Mouse (Mus musculus): Measurements from ENCODE around the gene Eif2b3.

Gene Eif2b3

GRCm38 (mm10) chr4:117056102-117056501, 36.9 kb downstream of the Eif2b3 start:
- Histone ChIP-seq H3K9me3 (ENCODE audit: low read length) (no peaks in the 10 kb centered on the region), H3K27me3 (ENCODE audit: insufficient read depth, low read length) (no peaks in the 10 kb centered on the region), H3K4me1 (replicated peaks; ENCODE audit: low read depth, low read length) (peaks cover 53% of the 10 kb centered on the region), H3K4me3 (replicated peaks; ENCODE audit: low read length) (0 out of 2 replicates have a peak overlapping the region, but pooled peaks have one; percentile 5), H3K36me3 (ENCODE audit: insufficient read depth, low read length) (peaks cover 57% of the 10 kb centered on the region)
- TF ChIP-seq CTCF (conservative IDR thresholded peaks at IDR 0.05; ENCODE audit: low read length): no peak
- TF ChIP-seq POU5F1 (IDR thresholded peaks at IDR 0.05; ENCODE audit: borderline replicate concordance, low read length): no peak
- TF ChIP-seq NANOG (IDR thresholded peaks at IDR 0.05; ENCODE audit: borderline replicate concordance, low read length): no peak

DNA sequence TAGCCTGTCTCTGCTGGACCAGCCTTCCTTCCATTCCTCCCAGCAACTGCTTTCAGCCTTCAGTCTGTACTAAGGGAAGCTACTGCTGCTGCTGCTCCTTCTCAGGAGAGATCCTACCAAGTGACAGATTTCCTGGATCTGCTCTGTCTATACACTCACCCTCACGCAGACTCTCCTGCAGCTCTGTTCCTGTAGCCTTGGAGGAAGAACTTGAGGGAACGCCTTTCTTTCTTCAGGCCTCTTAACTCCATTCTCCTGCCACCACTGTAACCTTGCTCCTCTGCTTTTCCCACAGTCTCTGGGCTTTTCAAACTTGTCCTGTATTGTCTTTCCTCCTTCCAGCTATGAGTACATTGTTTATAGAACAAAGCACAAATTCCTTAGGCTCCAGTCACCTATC, 37.3 kb downstream of the Eif2b3 start:
- Histone ChIP-seq H3K36me3 (ENCODE audit: insufficient read depth, low read length) (peaks cover 58% of the 10 kb centered on the region), H3K4me3 (replicated peaks; ENCODE audit: low read length) (0 out of 2 replicates have a peak overlapping the region, but pooled peaks have one; percentile 5), H3K27me3 (ENCODE audit: insufficient read depth, low read length) (no peaks in the 10 kb centered on the region), H3K9me3 (ENCODE audit: low read length) (no peaks in the 10 kb centered on the region), H3K4me1 (replicated peaks; ENCODE audit: low read depth, low read length) (peaks cover 57% of the 10 kb centered on the region)
- TF ChIP-seq POU5F1 (IDR thresholded peaks at IDR 0.05; ENCODE audit: borderline replicate concordance, low read length) (no peak), NANOG (IDR thresholded peaks at IDR 0.05; ENCODE audit: borderline replicate concordance, low read length) (peak; percentile 88)

DNA sequence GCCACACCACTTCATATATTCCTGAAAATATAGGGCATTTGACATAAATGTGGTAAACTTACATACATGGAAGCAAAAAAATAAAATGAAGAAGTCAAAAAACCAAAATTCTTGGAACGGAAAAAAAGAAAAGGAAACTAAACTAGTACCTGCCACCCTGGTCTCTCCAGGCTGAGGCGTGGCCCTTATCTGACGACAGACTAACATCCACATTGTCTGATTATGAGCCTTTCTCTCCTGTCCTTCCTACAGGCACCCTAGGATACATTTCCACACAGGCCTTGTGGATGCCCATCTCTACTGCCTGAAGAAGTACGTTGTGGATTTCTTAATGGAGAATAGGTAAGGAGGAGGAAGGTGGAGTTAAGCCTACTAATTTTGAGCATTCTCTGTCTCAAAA, 39.3 kb downstream of the Eif2b3 start:
- H3K36me3 ChIP-seq (ENCODE audit: insufficient read depth, low read length): peaks cover 64% of the 10 kb centered on the region

DNA sequence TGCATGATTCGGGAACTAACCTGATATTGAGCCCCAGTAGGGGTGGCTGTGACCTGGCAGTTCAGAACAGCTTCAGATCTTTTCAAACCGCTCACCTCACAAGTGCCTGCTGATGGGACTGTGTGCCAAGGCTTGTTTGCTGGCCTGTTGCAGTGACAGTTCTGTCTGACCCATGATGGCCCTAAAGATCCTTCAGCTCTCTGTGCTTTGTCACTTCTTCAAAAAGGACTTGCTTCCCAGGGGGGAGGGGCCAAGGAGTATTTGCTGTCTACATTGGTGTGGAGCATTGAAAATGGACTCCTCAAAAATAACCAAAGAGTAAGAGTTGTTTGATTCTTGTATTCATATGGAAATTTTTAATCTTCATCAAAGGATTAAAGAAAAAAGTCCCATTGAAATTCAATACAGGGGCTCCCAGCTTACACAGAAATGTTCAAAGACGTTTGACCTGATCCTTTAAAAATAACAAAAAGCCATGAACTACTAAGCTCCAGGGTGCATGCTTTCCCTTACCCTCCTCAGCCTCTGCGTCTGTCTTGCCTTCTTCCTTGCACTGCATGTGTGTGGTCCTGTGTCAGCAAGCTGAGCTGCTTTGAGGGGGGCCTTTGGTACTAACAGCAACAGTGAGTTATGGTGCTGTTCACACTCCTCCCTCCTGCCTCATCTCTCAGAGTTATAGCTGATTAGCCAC, 43.6 kb downstream of the Eif2b3 start:
- no peaks in the 10 kb centered on the region for H3K27me3 ChIP-seq (ENCODE audit: insufficient read depth, low read length)
- no peak overlapping the region for H3K4me3 ChIP-seq (replicated peaks; ENCODE audit: low read length)
- H3K4me1 ChIP-seq (replicated peaks; ENCODE audit: low read depth, low read length): peaks cover 31% of the 10 kb centered on the region
- H3K36me3 ChIP-seq (ENCODE audit: insufficient read depth, low read length): peaks cover 97% of the 10 kb centered on the region
- no peaks in the 10 kb centered on the region for H3K9me3 ChIP-seq (ENCODE audit: low read length)
- TF ChIP-seq POU5F1 (IDR thresholded peaks at IDR 0.05; ENCODE audit: borderline replicate concordance, low read length): no peak
- TF ChIP-seq NANOG (IDR thresholded peaks at IDR 0.05; ENCODE audit: borderline replicate concordance, low read length): peak; percentile 51; the same call in 1 of the 2 replicates
- no peak for TF ChIP-seq CTCF (conservative IDR thresholded peaks at IDR 0.05; ENCODE audit: low read length)

More for the DNA sequence above, 39.3 kb downstream of the Eif2b3 start:
- TF ChIP-seq CTCF (conservative IDR thresholded peaks at IDR 0.05; ENCODE audit: low read length) (no peak), NANOG (IDR thresholded peaks at IDR 0.05; ENCODE audit: borderline replicate concordance, low read length) (no peak), POU5F1 (IDR thresholded peaks at IDR 0.05; ENCODE audit: borderline replicate concordance, low read length) (no peak)
- Histone ChIP-seq H3K4me3 (replicated peaks; ENCODE audit: low read length) (no peak overlapping the region), H3K27me3 (ENCODE audit: insufficient read depth, low read length) (no peaks in the 10 kb centered on the region), H3K9me3 (ENCODE audit: low read length) (no peaks in the 10 kb centered on the region), H3K4me1 (replicated peaks; ENCODE audit: low read depth, low read length) (peaks cover 71% of the 10 kb centered on the region)

- no peak overlapping the region for H3K4me3 ChIP-seq (replicated peaks; ENCODE audit: low read length)
- H3K36me3 ChIP-seq (ENCODE audit: insufficient read depth, low read length): peaks cover 100% of the 10 kb centered on the region
- no peaks in the 10 kb centered on the region for H3K27me3 ChIP-seq (ENCODE audit: insufficient read depth, low read length)
- H3K4me1 ChIP-seq (replicated peaks; ENCODE audit: low read depth, low read length): peaks cover 4% of the 10 kb centered on the region
- no peak for TF ChIP-seq NANOG (IDR thresholded peaks at IDR 0.05; ENCODE audit: borderline replicate concordance, low read length)
- TF ChIP-seq CTCF (conservative IDR thresholded peaks at IDR 0.05; ENCODE audit: low read length): no peak
- TF ChIP-seq POU5F1 (IDR thresholded peaks at IDR 0.05; ENCODE audit: borderline replicate concordance, low read length): no peak
- H3K9me3 ChIP-seq (ENCODE audit: low read length): no peaks in the 10 kb centered on the region
Measured at GRCm38 (mm10) chr4:117068035-117068434, 48.8 kb downstream of the Eif2b3 start.

DNA sequence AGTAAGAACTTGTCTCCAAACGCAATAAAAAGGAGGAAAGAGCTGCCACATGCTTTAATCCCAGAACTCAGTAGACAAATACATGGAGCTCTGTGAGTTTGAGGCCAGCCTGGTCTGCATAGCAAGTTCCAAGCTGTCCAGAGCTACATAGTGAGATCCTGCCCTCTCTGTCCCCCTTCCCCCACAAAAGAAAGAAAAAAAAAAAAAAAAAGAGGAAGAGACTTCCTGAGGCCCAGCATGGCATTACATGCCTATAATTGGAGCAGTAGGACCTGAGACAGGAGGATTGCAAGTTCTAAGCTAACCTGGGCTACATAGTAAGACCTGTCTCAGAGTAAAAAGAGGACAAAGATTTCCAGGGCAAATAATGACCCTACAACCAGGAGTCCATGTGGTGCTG, 50.4 kb downstream of the Eif2b3 start:
- H3K4me1 ChIP-seq (replicated peaks; ENCODE audit: low read depth, low read length): no peaks in the 10 kb centered on the region
- H3K27me3 ChIP-seq (ENCODE audit: insufficient read depth, low read length): no peaks in the 10 kb centered on the region
- peaks cover 100% of the 10 kb centered on the region for H3K36me3 ChIP-seq (ENCODE audit: insufficient read depth, low read length)
- H3K4me3 ChIP-seq (replicated peaks; ENCODE audit: low read length): no peak overlapping the region
- TF ChIP-seq NANOG (IDR thresholded peaks at IDR 0.05; ENCODE audit: borderline replicate concordance, low read length) (no peak), CTCF (conservative IDR thresholded peaks at IDR 0.05; ENCODE audit: low read length) (no peak), POU5F1 (IDR thresholded peaks at IDR 0.05; ENCODE audit: borderline replicate concordance, low read length) (no peak)
- H3K9me3 ChIP-seq (ENCODE audit: low read length): no peaks in the 10 kb centered on the region

DNA sequence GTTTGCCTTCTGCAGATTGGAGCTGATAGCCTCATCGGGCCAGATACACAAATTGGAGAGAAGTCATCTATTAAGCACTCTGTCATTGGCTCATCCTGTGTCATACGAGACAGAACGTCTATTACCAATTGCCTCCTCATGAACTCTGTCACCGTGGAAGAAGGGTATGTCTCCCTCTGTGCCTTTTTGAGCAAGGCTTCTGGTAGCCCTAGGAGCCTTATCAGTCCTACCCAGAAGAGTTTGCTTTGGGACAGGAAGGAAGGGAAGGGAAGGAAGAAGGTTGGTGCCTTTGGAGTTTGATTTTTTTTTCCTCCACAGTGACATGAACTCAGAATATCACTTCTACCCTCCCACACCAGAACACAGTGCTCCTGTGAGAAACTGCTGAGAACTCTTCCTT, 51.4 kb downstream of the Eif2b3 start:
- Histone ChIP-seq H3K27me3 (ENCODE audit: insufficient read depth, low read length) (no peaks in the 10 kb centered on the region), H3K36me3 (ENCODE audit: insufficient read depth, low read length) (peaks cover 100% of the 10 kb centered on the region), H3K4me3 (replicated peaks; ENCODE audit: low read length) (no peak overlapping the region), H3K4me1 (replicated peaks; ENCODE audit: low read depth, low read length) (no peaks in the 10 kb centered on the region), H3K9me3 (ENCODE audit: low read length) (no peaks in the 10 kb centered on the region)
- TF ChIP-seq NANOG (IDR thresholded peaks at IDR 0.05; ENCODE audit: borderline replicate concordance, low read length) (no peak), CTCF (conservative IDR thresholded peaks at IDR 0.05; ENCODE audit: low read length) (no peak), POU5F1 (IDR thresholded peaks at IDR 0.05; ENCODE audit: borderline replicate concordance, low read length) (no peak)

GRCm38 (mm10) chr4:117071183-117071582, 52.0 kb downstream of the Eif2b3 start:
- TF ChIP-seq POU5F1 (IDR thresholded peaks at IDR 0.05; ENCODE audit: borderline replicate concordance, low read length): no peak
- no peak for TF ChIP-seq CTCF (conservative IDR thresholded peaks at IDR 0.05; ENCODE audit: low read length)
- no peak for TF ChIP-seq NANOG (IDR thresholded peaks at IDR 0.05; ENCODE audit: borderline replicate concordance, low read length)
- Histone ChIP-seq H3K4me1 (replicated peaks; ENCODE audit: low read depth, low read length) (no peaks in the 10 kb centered on the region), H3K4me3 (replicated peaks; ENCODE audit: low read length) (no peak overlapping the region), H3K9me3 (ENCODE audit: low read length) (no peaks in the 10 kb centered on the region), H3K27me3 (ENCODE audit: insufficient read depth, low read length) (no peaks in the 10 kb centered on the region), H3K36me3 (ENCODE audit: insufficient read depth, low read length) (peaks cover 100% of the 10 kb centered on the region)
